Mouse (Mus musculus) CH12.LX (cell line): Measurements from ENCODE around the gene App. TPM values are rescaled to one million over a fixed set of nuclear protein-coding genes. Genes with fewer than 3 reads are reported as not detected.

Source experiments
- DNase-seq: peaks from one replicate; pipeline ENCODE4 v3.0.0-alpha.2; 2013; ENCODE audit errors: extremely low read depth
- H3K27ac ChIP-seq: 2 replicates; pipeline ENCODE4 v1.5.1; 2012; ENCODE audit warnings: low read depth, mild to moderate bottlenecking, control low read depth, moderate library complexity; ENCODE audit not compliant: insufficient read depth
- H3K27me3 ChIP-seq: replicated peaks from 2 replicates; pipeline ENCODE3; 2012; ENCODE audit warnings: inconsistent platforms
- H3K36me3 ChIP-seq, 2 experiments: replicated peaks in 1 of 2; 2 replicates each; pipeline versions ENCODE3 to v1.6.1; 2012; ENCODE audit warnings: inconsistent platforms in 1 of 2, low read length in 1 of 2, mild to moderate bottlenecking in 1 of 2, mixed read lengths in 1 of 2, moderate library complexity in 1 of 2; ENCODE audit not compliant: control insufficient read depth in 1 of 2, insufficient read depth in 1 of 2
- H3K4me1 ChIP-seq, 2 experiments: 2 replicates each; pipeline ENCODE4 v1.6.1; 2012; ENCODE audit warnings: inconsistent platforms in 1 of 2, moderate library complexity in 1 of 2; ENCODE audit not compliant: insufficient read depth in 2 of 2, control insufficient read depth in 1 of 2
- H3K4me2 ChIP-seq: 2 replicates; pipeline ENCODE4 v1.6.1; 2012; ENCODE audit warnings: low read depth, mild to moderate bottlenecking, control low read depth; ENCODE audit not compliant: poor library complexity, insufficient read depth, severe bottlenecking
- H3K4me3 ChIP-seq, 3 experiments: fragments of 150-350 bp in 1 of 3; sonication (generic) in 1 of 3; replicated peaks in 1 of 3; 2 replicates each; pipeline versions ENCODE3 to v1.5.1; 2011 to 2012; ENCODE audit warnings: low read depth in 2 of 3, low read length in 2 of 3, mild to moderate bottlenecking in 2 of 3, moderate library complexity in 2 of 3, control low read depth in 1 of 3, improper control_type of control experiment in 1 of 3, inconsistent platforms in 1 of 3, mixed read lengths in 1 of 3; ENCODE audit not compliant: poor library complexity in 1 of 3
- H3K79me2 ChIP-seq: replicated peaks from 2 replicates; pipeline ENCODE4 v1.6.1; 2012; ENCODE audit warnings: mild to moderate bottlenecking, moderate library complexity; ENCODE audit not compliant: control insufficient read depth, poor library complexity, insufficient read depth, severe bottlenecking; ENCODE audit errors: extremely low read depth
- H3K9ac ChIP-seq: 2 replicates; pipeline ENCODE4 v1.6.1; 2012; ENCODE audit warnings: low read depth, mild to moderate bottlenecking, control low read depth, moderate library complexity; ENCODE audit not compliant: insufficient read depth
- H3K9me3 ChIP-seq: replicated peaks from 2 replicates; pipeline ENCODE3; 2012; ENCODE audit warnings: low read length, inconsistent platforms, mixed read lengths
- CHD2 ChIP-seq: IDR thresholded peaks from 2 replicates; pipeline ENCODE4 v1.6.1; 2011; ENCODE audit warnings: low read length, improper control_type of control experiment
- CTCF ChIP-seq, 2 experiments: IDR thresholded peaks in 1 of 2; conservative IDR thresholded peaks in 1 of 2; 2 replicates each; pipeline ENCODE4 v1.5.1; 2011 to 2012; ENCODE audit warnings: low read depth in 2 of 2, low read length in 2 of 2, improper control_type of control experiment in 1 of 2, inconsistent platforms in 1 of 2, mild to moderate bottlenecking in 1 of 2, moderate library complexity in 1 of 2
- ELF1 ChIP-seq: IDR thresholded peaks from 2 replicates; pipeline ENCODE4 v1.6.1; 2014; ENCODE audit warnings: low read depth, mild to moderate bottlenecking, inconsistent platforms, low read length, improper control_type of control experiment
- EP300 ChIP-seq: IDR thresholded peaks from 2 replicates; pipeline ENCODE4 v1.6.1; 2011; ENCODE audit warnings: low read length, improper control_type of control experiment
- MAFK ChIP-seq: IDR thresholded peaks from 2 replicates; pipeline ENCODE4 v1.6.1; 2011; ENCODE audit warnings: low read length, improper control_type of control experiment; ENCODE audit not compliant: insufficient replicate concordance
- MAX ChIP-seq: IDR thresholded peaks from 2 replicates; pipeline ENCODE4 v1.6.1; 2011; ENCODE audit warnings: low read length, improper control_type of control experiment
- MAZ ChIP-seq: IDR thresholded peaks from 2 replicates; pipeline ENCODE4 v1.6.1; 2012; ENCODE audit warnings: low read depth, mild to moderate bottlenecking, inconsistent platforms, low read length, improper control_type of control experiment, moderate library complexity
- MYC ChIP-seq: IDR thresholded peaks from 2 replicates; pipeline ENCODE4 v1.6.1; 2011; ENCODE audit warnings: low read depth, mild to moderate bottlenecking, improper control_type of control experiment, low read length
- NRF1 ChIP-seq: IDR thresholded peaks from 2 replicates; pipeline ENCODE4 v1.6.1; 2014; ENCODE audit warnings: low read depth, mild to moderate bottlenecking, inconsistent platforms, low read length, improper control_type of control experiment, moderate library complexity
- PAX5 ChIP-seq: IDR thresholded peaks from 2 replicates; pipeline ENCODE4 v1.6.1; 2012; ENCODE audit warnings: low read length, inconsistent platforms, mixed read lengths
- POLR2A ChIP-seq: IDR thresholded peaks from 2 replicates; pipeline ENCODE4 v1.6.1; 2011; ENCODE audit warnings: low read depth, mild to moderate bottlenecking, improper control_type of control experiment, low read length
- POLR2AphosphoS2 ChIP-seq: IDR thresholded peaks from 2 replicates; pipeline ENCODE4 v1.6.1; 2011; ENCODE audit warnings: low read depth, low read length, improper control_type of control experiment
- RCOR1 ChIP-seq: conservative IDR thresholded peaks from 2 replicates; pipeline ENCODE4 v1.6.1; 2012; ENCODE audit warnings: low read depth, mild to moderate bottlenecking, inconsistent platforms, low read length, improper control_type of control experiment
- SIN3A ChIP-seq: IDR thresholded peaks from 2 replicates; pipeline ENCODE4 v1.6.1; 2012; ENCODE audit warnings: low read length, improper control_type of control experiment, inconsistent platforms
- ZKSCAN1 ChIP-seq: IDR thresholded peaks from 2 replicates; pipeline ENCODE4 v1.6.1; 2012; ENCODE audit warnings: low read depth, inconsistent platforms, low read length, improper control_type of control experiment, borderline replicate concordance
- ZMIZ1 ChIP-seq: IDR thresholded peaks from 2 replicates; pipeline ENCODE4 v1.6.1; 2012; ENCODE audit warnings: low read depth, mild to moderate bottlenecking, inconsistent platforms, low read length, improper control_type of control experiment
- dilution Hi-C: fragments of 300-500 bp; cut with MboI; formaldehyde crosslinking; loops from 2 replicates; pipeline ENCODE4 v1.14.3; 2020; ENCODE audit warnings: low sequenced_read_pairs; ENCODE audit not compliant: extremely low pct_unique_long_range_greater_than_20kb, extremely low pct_ligation_motif_present
- in situ Hi-C: fragments of 300-500 bp; cut with MboI; formaldehyde crosslinking; loops from 3 replicates; pipeline ENCODE4 v1.14.3; 2019; ENCODE audit warnings: low sequenced_read_pairs, low pct_ligation_motif_present, low pct_unique_long_range_greater_than_20kb, mixed read lengths
- polyA plus RNA-seq: library from polyadenylated mRNA; unstranded; fragments of >175 nt; gene quantifications from 2 replicates; pipeline ENCODE4 v1.2.1, GENCODE M21; 2012; ENCODE audit warnings: low read depth; ENCODE audit not compliant: insufficient read length
- total RNA-seq, 2 experiments: library from RNA; depleted of rRNA; stranded (reverse); fragments of 300-350 nt in 1 of 2; fragments of >200 nt in 1 of 2; gene quantifications; 2 replicates each; pipeline ENCODE4 v1.2.3; 2012 to 2014

The App gene
- total and polyA plus RNA-seq, 3 experiments: 31.1 to 99.2 (median 84.1) TPM

GRCm38 (mm10) chr16:85148615-85149508 is 24.7 kb downstream of the App start (continued):
- TF ChIP-seq CTCF (conservative IDR thresholded peaks at IDR 0.05 in 1 of 2, IDR thresholded peaks at IDR 0.05 in 1 of 2; ENCODE audit: low read depth in 2 of 2, low read length in 2 of 2): no peak

GRCm38 (mm10) chr16:85147440-85147839 is 26.1 kb downstream of the App start:
- H3K9me3 ChIP-seq: peaks cover 15% of the 10 kb centered on the region
- H3K79me2 ChIP-seq: peaks cover 35% of the 10 kb centered on the region
- no peak for DNase-seq
- 0 out of 2 replicates have a peak overlapping the region, but pooled peaks have one; percentile 82 for H3K4me2 ChIP-seq
- H3K36me3 ChIP-seq: peaks cover 0 to 30% of the 10 kb centered on the region in 2 experiments
- H3K27me3 ChIP-seq: no peaks in the 10 kb centered on the region
- dilution Hi-C loops: no loop called here
- H3K4me3 ChIP-seq: no peak overlapping the region
- H3K27ac ChIP-seq: peak overlapping the region; percentile 14; the same call in 1 of the 2 replicates
- in situ Hi-C loops: no loop called here
- TF ChIP-seq EP300 (peak; percentile 25; the same call in 1 of the 2 replicates), MAZ (no peak), RCOR1 (no peak), CHD2 (no peak)
- peaks cover 2 to 43% of the 10 kb centered on the region in 2 experiments; a peak in 3 of 4 replicates for H3K4me1 ChIP-seq
- no peak overlapping the region for H3K9ac ChIP-seq

- Histone ChIP-seq H3K9ac (no peak overlapping the region), H3K27ac (no peak overlapping the region), H3K4me1 (peaks cover 7 to 43% of the 10 kb centered on the region in 2 experiments), H3K9me3 (peaks cover 15% of the 10 kb centered on the region), H3K36me3 (peaks cover 0 to 21% of the 10 kb centered on the region in 2 experiments), H3K27me3 (no peaks in the 10 kb centered on the region), H3K4me3 (no peak overlapping the region), H3K4me2 (no peak overlapping the region), H3K79me2 (peaks cover 23% of the 10 kb centered on the region)
- dilution Hi-C loops (no loop called here), in situ Hi-C loops (no loop called here)
- TF ChIP-seq ZMIZ1: no peak
- no peak for TF ChIP-seq POLR2A
- TF ChIP-seq MAFK: no peak
- TF ChIP-seq PAX5: no peak
- no peak for TF ChIP-seq ELF1
- TF ChIP-seq ZKSCAN1: no peak
- no peak for TF ChIP-seq MAX
- no peak for TF ChIP-seq NRF1
- no peak for TF ChIP-seq POLR2AphosphoS2
- no peak for TF ChIP-seq SIN3A
- TF ChIP-seq MYC: no peak
- no peak for DNase-seq
These were observed 27.8 kb downstream of the App start for GRCm38 (mm10) chr16:85145771-85146178.
